Mouse (Mus musculus) ES-E14 (cell line): ENCODE results near the gene Tmem81.

Experiments
- CHD2 ChIP-seq: IDR thresholded peaks from 2 replicates; pipeline ENCODE4 v1.6.1; 2014; ENCODE audit warnings: mild to moderate bottlenecking, low read depth, low read length, inconsistent platforms
- HCFC1 ChIP-seq: IDR thresholded peaks from 2 replicates; pipeline ENCODE4 v1.6.1; 2012; ENCODE audit warnings: low read length, inconsistent platforms, borderline replicate concordance; ENCODE audit not compliant: insufficient read depth
- MAFK ChIP-seq: IDR thresholded peaks from 2 replicates; pipeline ENCODE4 v1.6.1; 2014; ENCODE audit warnings: mild to moderate bottlenecking, low read depth, low read length, inconsistent platforms; ENCODE audit not compliant: insufficient read depth
- ZC3H11A ChIP-seq: IDR thresholded peaks from 2 replicates; pipeline ENCODE4 v1.6.1; 2012; ENCODE audit warnings: low read depth, mild to moderate bottlenecking, inconsistent platforms, low read length, borderline replicate concordance
- ZNF384 ChIP-seq: IDR thresholded peaks from 2 replicates; pipeline ENCODE4 v1.6.1; 2012; ENCODE audit warnings: low read depth, low read length, inconsistent platforms

DNA sequence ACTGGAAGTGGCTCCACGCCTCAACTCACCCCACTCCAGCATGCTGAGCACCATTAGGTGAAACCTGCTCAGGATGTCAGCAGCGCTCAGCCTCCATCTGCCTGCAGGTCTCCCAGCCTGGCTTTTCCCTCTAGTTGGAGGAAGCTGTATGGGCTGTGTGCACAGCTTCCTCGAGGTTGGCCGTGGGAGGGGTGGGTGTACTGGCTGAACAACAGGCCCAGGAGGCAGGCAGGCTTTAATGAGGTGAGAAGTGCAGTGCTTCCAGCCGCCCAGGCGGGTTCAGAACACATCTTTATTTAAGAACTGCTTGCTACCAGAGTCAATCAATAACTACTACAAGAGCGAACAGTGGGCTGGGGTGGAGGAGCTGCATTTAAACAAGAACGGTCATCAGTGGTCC is 5.5 kb downstream of the Tmem81 start:
- TF ChIP-seq HCFC1, result no peak
- TF ChIP-seq ZC3H11A, result no peak
- TF ChIP-seq CHD2, result no peak
- no peak for TF ChIP-seq ZNF384
- no peak for TF ChIP-seq MAFK
